Mouse (Mus musculus) kidney, adult 11 months (tissue): Measurements from ENCODE around the gene Adgrv1.
"Not testable (repeated sequence)": the region's sequence is repeated elsewhere in the genome, so short reads cannot be mapped to it uniquely, and the experiment has no call there.

Source experiments
- DNase-seq: peaks from one replicate; pipeline ENCODE4 v3.0.0; 2022

Gene Adgrv1

GRCm38 (mm10) chr13:81632720-81633415 is at the start of gene Adgrv1:
Gene Adgrv1, minus strand, starts transcription at chr13:81633154.
- peak; percentile 83 for DNase-seq

GRCm38 (mm10) chr13:81675333-81675732 is 42.4 kb upstream of the Adgrv1 start:
- DNase-seq: no peak

GRCm38 (mm10) chr13:81667713-81668112 is 34.8 kb upstream of the Adgrv1 start:
- no peak for DNase-seq

GRCm38 (mm10) chr13:81664331-81664698 is 31.4 kb upstream of the Adgrv1 start:
- DNase-seq: no peak

GRCm38 (mm10) chr13:81663566-81664330 is 30.8 kb upstream of the Adgrv1 start:
- DNase-seq: no peak

GRCm38 (mm10) chr13:81658053-81658752 is 25.2 kb upstream of the Adgrv1 start:
- DNase-seq: no peak

GRCm38 (mm10) chr13:81657351-81658052 is 24.5 kb upstream of the Adgrv1 start, which contains the start of gene Lysmd3:
Gene Lysmd3, plus strand, starts transcription at chr13:81657663.
- DNase-seq: peak; percentile 91

- DNase-seq: no peak
These were observed 24.0 kb upstream of the Adgrv1 start for GRCm38 (mm10) chr13:81657008-81657350.

- no peak for DNase-seq
These were observed 23.3 kb upstream of the Adgrv1 start for GRCm38 (mm10) chr13:81656091-81656850.

GRCm38 (mm10) chr13:81650382-81650781 is 17.4 kb upstream of the Adgrv1 start:
- DNase-seq: not testable (repeated sequence)

- DNase-seq: no peak
These were observed 13.4 kb upstream of the Adgrv1 start for GRCm38 (mm10) chr13:81646348-81646747.

GRCm38 (mm10) chr13:81644047-81644565 is 11.2 kb upstream of the Adgrv1 start:
- DNase-seq: no peak

GRCm38 (mm10) chr13:81642491-81643149 is 9.7 kb upstream of the Adgrv1 start:
- no peak for DNase-seq

GRCm38 (mm10) chr13:81641289-81642045 is 8.5 kb upstream of the Adgrv1 start:
- DNase-seq: no peak

GRCm38 (mm10) chr13:81640881-81641280 is 7.9 kb upstream of the Adgrv1 start:
- no peak for DNase-seq

GRCm38 (mm10) chr13:81639624-81640023 is 6.7 kb upstream of the Adgrv1 start:
- no peak for DNase-seq

GRCm38 (mm10) chr13:81630566-81630965 is 2.4 kb downstream of the Adgrv1 start:
- DNase-seq: no peak

GRCm38 (mm10) chr13:81629395-81629794 is 3.6 kb downstream of the Adgrv1 start:
- no peak for DNase-seq

GRCm38 (mm10) chr13:81628631-81629190 is 4.2 kb downstream of the Adgrv1 start:
- DNase-seq: no peak

GRCm38 (mm10) chr13:81627861-81628260 is 5.1 kb downstream of the Adgrv1 start:
- not testable (repeated sequence) for DNase-seq
